Mouse (Mus musculus) hindlimb bud, embryonic 11.5 days (tissue): ENCODE results near the gene Brdt.

Experiments
- DNase-seq: peaks from one replicate; pipeline ENCODE4 v3.0.0-alpha.2; 2012; ENCODE audit warnings: low read depth, low spot score; ENCODE audit errors: extremely low spot score

Gene Brdt

GRCm38 (mm10) chr5:107330916-107331421, at the start of gene Brdt:
TSS of gene Brdt (plus strand) at chr5:107331159.
- DNase-seq, result no peak

- DNase-seq, result no peak
These were observed 48.2 kb upstream of the Brdt start for GRCm38 (mm10) chr5:107282561-107283307.

- no peak for DNase-seq
These were observed 46.9 kb upstream of the Brdt start for GRCm38 (mm10) chr5:107283935-107284524.

- no peak for DNase-seq
These were observed 45.4 kb upstream of the Brdt start for GRCm38 (mm10) chr5:107285563-107285962.

GRCm38 (mm10) chr5:107287254-107287907, 43.6 kb upstream of the Brdt start:
- no peak for DNase-seq

GRCm38 (mm10) chr5:107287908-107288267, 43.1 kb upstream of the Brdt start:
- no peak for DNase-seq

- no peak for DNase-seq
These were observed 42.3 kb upstream of the Brdt start for GRCm38 (mm10) chr5:107288427-107289233.

GRCm38 (mm10) chr5:107289234-107289764, 41.7 kb upstream of the Brdt start, which contains the start of gene Tgfbr3:
TSS of gene Tgfbr3 (minus strand) at chr5:107289629.
- DNase-seq, result no peak

GRCm38 (mm10) chr5:107289986-107290385, 41.0 kb upstream of the Brdt start:
- DNase-seq, result no peak

- no peak for DNase-seq
These were observed 36.9 kb upstream of the Brdt start for GRCm38 (mm10) chr5:107294041-107294440.

GRCm38 (mm10) chr5:107295061-107295816, 35.7 kb upstream of the Brdt start:
- no peak for DNase-seq

GRCm38 (mm10) chr5:107295817-107296511, 35.0 kb upstream of the Brdt start:
- no peak for DNase-seq

- DNase-seq, result no peak
These were observed 34.2 kb upstream of the Brdt start for GRCm38 (mm10) chr5:107296512-107297322.

GRCm38 (mm10) chr5:107298854-107299253, 32.1 kb upstream of the Brdt start:
- no peak for DNase-seq

GRCm38 (mm10) chr5:107303350-107303861, 27.6 kb upstream of the Brdt start:
- no peak for DNase-seq

GRCm38 (mm10) chr5:107304117-107304825, 26.7 kb upstream of the Brdt start:
- no peak for DNase-seq

GRCm38 (mm10) chr5:107307432-107307831, 23.5 kb upstream of the Brdt start:
- DNase-seq, result no peak

GRCm38 (mm10) chr5:107317141-107317540, 13.8 kb upstream of the Brdt start:
- no peak for DNase-seq
